Mouse (Mus musculus): ENCODE results near the gene Wdr73.
"Not testable (repeated sequence)": the region's sequence is repeated elsewhere in the genome, so short reads cannot be mapped to it uniquely, and the experiment has no call there.

The Wdr73 gene

GRCm38 (mm10) chr7:80900944-80901501 lies at the start of gene Wdr73:
TSS of gene Wdr73 (minus strand) at chr7:80901269.
- DNase-seq (ENCODE audit: low read depth, low spot score), result peak; percentile 86

- DNase-seq (ENCODE audit: low read depth, low spot score), result peak; percentile 93
Measured at GRCm38 (mm10) chr7:80947445-80948350, 46.6 kb upstream of the Wdr73 start, which contains the start of gene Sec11a. TSS of gene Sec11a (minus strand) at chr7:80947780.

DNA sequence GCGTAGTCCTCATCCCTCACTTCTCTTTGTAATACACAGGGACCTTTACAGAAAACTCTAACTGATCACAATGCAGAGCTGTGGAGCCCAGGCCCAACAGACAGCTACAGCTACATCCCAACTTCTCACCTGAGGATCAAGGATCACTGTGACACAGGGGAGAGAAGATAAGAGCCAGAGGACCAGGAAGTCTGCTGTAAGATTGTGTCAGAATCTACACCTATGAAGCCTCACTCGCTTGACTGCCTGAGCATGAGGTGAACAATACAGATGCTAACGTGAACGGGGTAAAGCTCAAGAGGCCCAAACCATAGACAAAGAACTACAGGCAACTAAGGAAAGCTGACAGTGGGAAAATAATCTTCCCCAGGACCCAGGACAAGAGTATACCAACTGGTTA lies 38.7 kb upstream of the Wdr73 start:
- no peak for DNase-seq (ENCODE audit: low read depth, low spot score)

GRCm38 (mm10) chr7:80937304-80937666 lies 36.2 kb upstream of the Wdr73 start:
- not testable (repeated sequence) for DNase-seq (ENCODE audit: low read depth, low spot score)

GRCm38 (mm10) chr7:80936617-80937303 lies 35.7 kb upstream of the Wdr73 start:
- DNase-seq (ENCODE audit: low read depth, low spot score), result not testable (repeated sequence)

DNA sequence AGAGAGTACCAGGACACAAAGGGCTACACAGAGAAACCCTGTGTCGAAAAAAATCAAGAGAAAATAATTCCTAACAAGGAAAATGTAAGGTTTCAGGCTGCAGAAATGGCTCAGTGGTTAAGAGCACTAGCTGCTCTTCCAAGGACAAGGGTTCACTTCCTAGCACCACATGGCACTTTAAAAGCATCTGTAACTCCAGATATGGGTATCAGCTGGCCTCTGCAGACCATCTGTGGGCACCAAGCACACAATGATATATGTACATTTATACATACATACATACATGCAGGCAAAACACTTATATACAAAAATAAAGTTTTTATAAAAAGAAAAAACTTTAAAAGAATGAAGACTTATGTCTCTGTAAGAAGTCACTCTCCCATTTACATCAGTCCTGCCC lies 34.8 kb upstream of the Wdr73 start:
- DNase-seq (ENCODE audit: low read depth, low spot score), result no peak

GRCm38 (mm10) chr7:80932777-80933176 lies 31.7 kb upstream of the Wdr73 start:
- no peak for DNase-seq (ENCODE audit: low read depth, low spot score)

GRCm38 (mm10) chr7:80931618-80932207 lies 30.6 kb upstream of the Wdr73 start:
- no peak for DNase-seq (ENCODE audit: low read depth, low spot score)

GRCm38 (mm10) chr7:80923165-80923564 lies 22.1 kb upstream of the Wdr73 start:
- DNase-seq (ENCODE audit: low read depth, low spot score), result no peak

DNA sequence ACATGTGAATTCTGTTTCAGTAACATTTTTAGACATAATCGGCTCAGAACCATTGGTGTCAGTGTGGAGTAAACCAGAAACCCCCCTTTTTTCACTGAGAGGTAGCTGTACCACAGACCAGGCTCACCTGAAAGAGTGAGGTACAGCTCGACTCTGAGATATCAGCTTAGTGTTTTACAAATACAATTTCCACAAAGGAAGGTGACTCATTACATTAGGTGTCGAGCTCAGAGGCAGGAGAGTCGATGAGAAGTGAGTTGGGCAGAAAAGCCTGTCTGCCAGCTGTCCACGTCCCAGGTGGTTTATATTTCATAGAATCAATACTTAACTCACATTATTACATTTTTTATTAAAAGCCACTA lies 18.6 kb upstream of the Wdr73 start:
- no peak for DNase-seq (ENCODE audit: low read depth, low spot score)

DNA sequence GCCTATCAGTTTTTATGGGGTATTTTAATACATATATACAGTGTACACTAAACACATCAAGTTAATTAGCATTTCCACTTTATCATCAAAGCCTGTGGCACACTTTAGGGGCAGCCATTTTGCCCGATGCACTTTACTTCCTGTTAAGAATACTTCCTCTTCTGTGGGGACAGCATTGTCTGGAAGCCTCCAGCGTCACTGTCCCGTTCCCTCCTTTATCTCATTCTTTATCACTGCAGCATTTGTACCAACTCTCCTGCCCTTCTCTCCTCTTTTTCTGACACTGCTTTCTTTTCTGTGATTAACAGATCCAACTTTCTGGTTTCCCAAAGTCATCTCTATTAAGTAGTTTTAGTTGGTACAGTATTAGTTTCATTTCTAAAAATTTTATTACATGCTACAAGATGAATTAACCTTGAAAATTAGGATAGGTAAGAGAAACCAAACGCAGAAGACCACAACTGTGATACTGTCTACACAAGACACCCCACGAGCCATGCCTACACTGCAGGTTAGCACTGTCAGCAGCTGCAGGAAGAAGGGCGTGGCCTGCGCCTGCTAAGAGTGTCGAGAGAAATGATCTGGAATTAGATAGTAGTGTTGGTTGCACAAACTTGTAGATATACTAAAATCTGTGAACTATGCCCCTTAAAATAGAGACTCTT lies 18.0 kb upstream of the Wdr73 start:
- DNase-seq (ENCODE audit: low read depth, low spot score), result no peak

DNA sequence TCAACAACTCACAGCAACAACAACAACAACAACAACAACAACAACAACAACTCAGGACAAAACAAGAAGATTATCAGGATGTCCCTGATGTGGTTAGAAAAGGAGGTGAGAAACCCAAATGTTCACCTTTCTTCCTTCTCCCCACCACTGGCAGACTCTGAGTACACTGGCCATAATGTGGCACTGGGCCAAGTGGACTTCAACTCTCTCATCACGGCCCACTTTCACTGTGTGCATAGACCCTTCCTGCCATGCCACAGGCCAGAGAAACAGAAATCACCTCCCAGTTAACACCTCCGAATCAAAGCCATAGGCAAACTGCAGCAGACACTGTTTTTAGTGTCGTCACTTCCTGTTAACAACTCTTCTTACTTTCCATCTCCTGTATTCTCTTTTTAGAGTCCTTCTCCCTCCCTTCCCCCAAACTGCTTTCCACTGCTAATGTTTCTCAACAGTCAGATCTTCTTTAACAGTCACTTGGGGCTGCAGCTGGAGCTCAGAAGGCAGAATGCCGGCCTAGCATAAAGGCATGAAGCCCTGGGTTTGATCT lies 16.9 kb upstream of the Wdr73 start:
- DNase-seq (ENCODE audit: low read depth, low spot score), result no peak

GRCm38 (mm10) chr7:80912496-80912895 lies 11.4 kb upstream of the Wdr73 start:
- DNase-seq (ENCODE audit: low read depth, low spot score), result no peak

DNA sequence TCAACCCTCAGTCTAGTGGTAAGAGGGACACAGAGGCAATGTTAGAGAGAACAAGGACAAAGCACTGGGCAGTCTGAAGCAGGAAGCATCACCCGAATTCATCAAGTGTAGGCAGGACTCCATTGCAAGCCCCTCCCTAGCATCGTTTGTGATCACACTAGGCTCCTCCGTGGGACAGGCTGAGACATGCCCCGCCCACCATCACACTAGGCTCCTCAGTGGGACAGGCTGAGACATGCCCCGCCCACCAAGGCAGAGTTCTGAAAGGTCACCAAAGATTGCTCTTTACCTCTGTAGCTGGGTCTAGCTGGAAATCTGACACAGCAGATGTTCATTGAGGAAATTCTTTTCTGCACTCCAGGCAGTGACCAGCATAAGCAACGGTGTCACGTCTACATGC lies 10.0 kb upstream of the Wdr73 start:
- DNase-seq (ENCODE audit: low read depth, low spot score), result no peak

- no peak for DNase-seq (ENCODE audit: low read depth, low spot score)
Measured at GRCm38 (mm10) chr7:80904921-80905515, 3.9 kb upstream of the Wdr73 start, which contains the start of gene Nmb. TSS of gene Nmb (minus strand) at chr7:80905076.

GRCm38 (mm10) chr7:80903625-80904422 lies 2.8 kb upstream of the Wdr73 start:
- DNase-seq (ENCODE audit: low read depth, low spot score), result no peak

DNA sequence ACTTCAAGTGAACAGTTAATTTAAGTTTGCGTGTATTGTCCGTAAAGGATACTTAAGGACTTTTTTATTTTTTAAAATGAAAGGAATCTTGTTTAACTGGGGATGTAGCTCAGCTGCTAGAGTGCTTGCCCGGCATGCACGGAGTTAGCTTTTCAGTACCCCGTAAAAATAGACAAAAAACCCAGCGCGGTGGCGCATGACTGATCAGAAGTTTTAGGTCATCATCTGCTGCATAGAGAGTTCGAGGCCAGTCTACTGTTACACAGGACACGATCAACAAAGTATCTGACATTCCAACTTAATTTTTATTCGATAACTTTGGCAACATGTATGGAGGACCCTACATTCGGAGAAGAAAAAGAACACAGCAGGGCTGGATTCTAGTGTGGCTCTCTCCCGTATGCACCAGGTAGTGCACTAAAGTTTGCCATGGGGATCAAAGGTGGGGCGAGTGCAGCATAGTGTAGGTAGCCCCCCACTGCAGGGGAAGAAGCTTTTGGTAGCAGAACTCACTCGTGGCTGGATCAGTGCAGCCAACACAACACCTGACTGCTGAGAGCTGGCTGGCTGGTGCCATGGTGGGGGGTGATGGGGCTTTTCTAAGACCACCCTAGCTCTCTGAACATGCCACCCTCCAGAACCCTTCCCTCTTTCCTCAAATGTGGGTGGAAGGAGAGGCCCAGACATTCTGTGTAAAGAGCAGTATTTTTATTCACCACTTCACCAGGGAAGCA lies 639 bp upstream of the Wdr73 start:
- no peak for DNase-seq (ENCODE audit: low read depth, low spot score)

GRCm38 (mm10) chr7:80897721-80898120 lies 3.3 kb downstream of the Wdr73 start:
- DNase-seq (ENCODE audit: low read depth, low spot score), result no peak

DNA sequence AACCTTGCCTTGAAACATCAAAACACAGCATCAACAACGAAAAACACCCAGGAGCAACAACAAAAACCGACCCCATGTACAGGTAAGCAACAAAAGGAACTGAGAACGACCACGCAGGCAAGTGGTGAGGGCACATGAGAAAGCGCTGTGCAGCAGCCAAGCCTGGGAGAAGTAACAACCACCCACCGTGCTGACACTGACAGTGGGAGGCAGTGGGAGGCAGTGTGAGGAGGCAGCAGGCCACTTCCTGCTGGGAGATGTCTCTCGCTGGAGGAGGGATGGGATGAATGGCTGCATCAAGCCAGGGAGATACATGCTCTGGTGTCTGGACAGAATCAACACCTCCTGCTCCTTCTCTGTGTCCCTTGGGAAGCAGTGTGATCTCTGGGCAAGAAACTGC lies 3.9 kb downstream of the Wdr73 start:
- no peak for DNase-seq (ENCODE audit: low read depth, low spot score)

Data from telencephalon, adult 2 months (tissue).